Mouse (Mus musculus) macrophage (primary cell): ENCODE data around the gene Spesp1. TPM values are rescaled to one million over a fixed set of nuclear protein-coding genes. Genes with fewer than 3 reads are reported as not detected.

Source experiments
- H3K27ac ChIP-seq: fragments of 350-480 bp; formaldehyde crosslinking; 2 replicates; pipeline ENCODE4 v1.9.0; 2021
- H3K36me3 ChIP-seq: fragments of 350-480 bp; formaldehyde crosslinking; 2 replicates; pipeline ENCODE4 v1.9.0; 2021; ENCODE audit errors: inconsistent target
- H3K4me3 ChIP-seq: fragments of 350-480 bp; formaldehyde crosslinking; 2 replicates; pipeline ENCODE4 v1.9.0; 2021; ENCODE audit errors: inconsistent target
- H3K79me2 ChIP-seq: fragments of 350-480 bp; formaldehyde crosslinking; 2 replicates; pipeline ENCODE4 v1.9.0; 2021; ENCODE audit errors: inconsistent target
- WGBS: methylation state at CpG from one replicate; pipeline ENCODE4 v1.1.7; 2026; ENCODE audit warnings: inconsistent platforms; ENCODE audit not compliant: missing documents; 5-methylcytosine and 5-hydroxymethylcytosine counted together
- polyA plus RNA-seq: library from polyadenylated mRNA; stranded (reverse); fragments of 250-400 nt; gene quantifications from 3 replicates; pipeline ENCODE4 v1.2.4, GENCODE M21; 2018; ENCODE audit warnings: inconsistent platforms

Gene Spesp1
- polyA plus RNA-seq, 1 experiment from 2014 or later = not detected

DNA sequence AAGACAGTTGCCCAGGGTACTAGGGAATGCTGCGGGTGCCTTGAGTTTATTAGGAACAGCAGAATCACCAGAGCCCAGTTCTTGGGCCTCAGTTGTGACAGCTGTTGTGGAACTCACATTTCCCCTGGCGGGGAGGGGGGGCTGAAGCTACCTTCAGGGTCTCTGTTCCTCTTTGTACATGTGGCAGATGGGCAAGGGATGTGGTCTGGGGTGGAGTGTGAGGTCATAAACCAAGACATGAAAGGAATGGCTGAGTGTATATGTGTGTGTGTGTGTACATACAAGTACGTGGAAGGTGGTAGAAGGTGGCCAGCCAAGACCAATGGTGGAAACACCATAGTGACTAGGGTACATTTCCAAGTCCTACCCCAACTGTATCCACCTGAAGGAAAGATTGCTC lies 20.6 kb downstream of the Spesp1 start:
- H3K27ac ChIP-seq = no peak overlapping the region
- H3K4me3 ChIP-seq = no peak overlapping the region
- 32% methylated on average over 3 of the region's 3 CpGs for WGBS
- H3K79me2 ChIP-seq = no peaks in the 10 kb centered on the region
- H3K36me3 ChIP-seq = no peaks in the 10 kb centered on the region

DNA sequence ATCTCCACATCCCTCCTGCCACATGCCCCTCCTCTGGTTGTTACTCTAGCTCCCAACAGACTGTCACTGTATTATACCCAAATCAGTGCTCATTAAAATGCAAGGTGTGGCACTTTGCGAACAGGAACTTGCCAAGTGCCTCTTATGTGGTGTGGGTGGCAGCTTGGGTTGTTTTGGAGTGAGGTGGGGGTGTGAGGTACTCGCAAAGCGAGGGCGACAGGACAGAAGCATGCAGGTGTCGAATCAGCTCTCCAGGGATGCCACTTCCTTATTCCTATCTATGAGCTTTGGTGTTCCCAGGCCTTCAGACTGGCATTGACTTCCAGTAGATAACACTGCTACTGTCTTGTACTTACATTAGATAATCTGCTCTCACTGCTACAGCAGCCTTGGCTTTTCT lies 21.0 kb downstream of the Spesp1 start:
- Histone ChIP-seq H3K4me3 (no peak overlapping the region), H3K79me2 (no peaks in the 10 kb centered on the region), H3K36me3 (no peaks in the 10 kb centered on the region), H3K27ac (no peak overlapping the region)
- 55% methylated on average over 5 of the region's 5 CpGs for WGBS

GRCm38 (mm10) chr9:62258005-62258404 lies 24.0 kb downstream of the Spesp1 start:
- Histone ChIP-seq H3K79me2 (no peaks in the 10 kb centered on the region), H3K4me3 (no peak overlapping the region), H3K27ac (no peak overlapping the region), H3K36me3 (no peaks in the 10 kb centered on the region)
- WGBS = 90% methylated on average over 11 of the region's 11 CpGs

DNA sequence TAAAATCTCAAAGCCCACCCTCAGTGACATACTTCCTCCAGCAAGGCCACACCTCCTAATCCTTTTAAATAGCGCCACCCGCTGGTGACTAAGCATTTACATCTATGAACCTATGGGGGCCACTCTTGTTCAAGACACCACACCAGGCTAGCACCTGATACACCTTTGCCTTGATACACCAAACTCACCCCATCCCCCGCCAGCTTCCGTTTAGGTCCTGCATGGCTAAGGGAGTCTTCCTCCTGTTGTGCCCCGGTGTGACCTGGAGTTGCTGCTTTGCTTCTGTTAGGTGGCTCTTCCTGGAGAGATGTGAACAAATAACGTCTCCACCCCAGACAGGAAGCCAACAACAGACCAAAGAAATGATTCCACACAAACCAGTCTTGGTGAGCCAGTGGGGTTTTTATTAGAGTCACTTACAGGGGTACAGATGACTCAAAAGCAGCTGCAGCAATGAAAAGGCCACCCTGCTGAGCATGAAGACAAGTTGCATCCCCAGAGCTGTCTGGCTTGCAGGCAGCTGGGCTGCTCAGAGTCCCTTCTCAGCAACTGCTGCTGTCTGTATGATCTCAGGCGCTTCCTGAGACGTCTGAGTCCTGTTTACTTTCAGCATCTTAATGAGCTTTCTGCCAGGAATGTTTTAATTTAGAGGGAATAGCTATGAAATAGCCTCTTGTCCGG lies 26.0 kb downstream of the Spesp1 start:
- Histone ChIP-seq H3K27ac (no peak overlapping the region), H3K36me3 (no peaks in the 10 kb centered on the region), H3K79me2 (no peaks in the 10 kb centered on the region), H3K4me3 (no peak overlapping the region)
- WGBS = 59% methylated on average over 9 of the region's 9 CpGs

DNA sequence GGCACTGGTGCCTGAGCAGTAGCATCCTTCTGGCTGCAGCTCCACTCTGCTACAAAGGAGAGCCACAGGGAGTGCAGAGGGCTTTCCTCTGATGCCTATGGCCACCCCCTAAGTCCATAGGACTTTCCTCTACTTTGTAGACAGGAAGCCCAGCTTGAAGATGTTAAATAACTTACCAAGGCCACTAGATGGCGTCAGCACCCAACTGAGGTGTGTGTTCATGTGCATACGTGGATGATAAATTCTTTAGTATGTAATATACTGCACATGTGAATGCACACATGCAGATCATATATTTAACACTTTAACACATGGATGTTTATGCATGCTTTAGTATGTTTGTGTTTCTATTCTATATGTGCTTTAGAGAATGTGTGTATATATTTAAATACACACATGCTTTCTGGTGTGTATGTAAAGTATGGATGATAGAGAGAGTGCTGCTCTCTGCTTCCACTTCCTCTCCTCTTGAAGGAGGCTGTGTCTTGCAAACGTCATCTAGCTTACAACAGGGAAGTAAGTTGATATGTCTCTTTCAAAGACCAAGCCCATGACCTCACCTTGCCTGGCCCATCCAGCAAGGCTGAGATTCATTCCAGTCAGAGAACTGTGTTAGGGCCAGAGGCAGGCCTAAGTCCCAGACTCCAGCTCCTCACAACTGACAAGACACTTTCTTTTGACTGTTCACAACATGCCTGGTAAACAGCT lies 28.1 kb downstream of the Spesp1 start:
- Histone ChIP-seq H3K36me3 (no peaks in the 10 kb centered on the region), H3K4me3 (no peak overlapping the region), H3K27ac (no peak overlapping the region), H3K79me2 (no peaks in the 10 kb centered on the region)
- 4% methylated on average over 3 of the region's 3 CpGs for WGBS

DNA sequence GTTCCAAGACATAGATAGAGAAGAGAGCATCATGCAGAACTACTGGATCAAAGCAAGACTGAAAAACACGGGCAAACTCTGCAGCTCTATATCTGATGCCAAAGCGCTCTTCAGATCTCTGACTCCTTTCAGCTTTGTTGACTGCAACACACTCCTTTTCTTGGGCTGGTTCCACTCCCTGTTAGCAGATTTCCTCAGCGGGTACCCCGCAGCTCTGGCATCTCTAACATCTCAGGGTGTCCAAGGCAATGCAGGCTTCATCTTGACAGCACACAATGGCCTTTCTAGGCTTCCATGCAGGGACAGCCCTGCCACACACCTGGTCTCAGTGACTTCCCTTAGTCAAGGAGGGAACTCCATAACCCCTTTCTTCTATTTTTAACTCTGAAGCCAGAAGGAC lies 31.7 kb downstream of the Spesp1 start:
- 96% methylated on average over 4 of the region's 4 CpGs for WGBS
- no peaks in the 10 kb centered on the region for H3K36me3 ChIP-seq
- no peak overlapping the region for H3K4me3 ChIP-seq
- H3K79me2 ChIP-seq = no peaks in the 10 kb centered on the region
- no peak overlapping the region for H3K27ac ChIP-seq

- Histone ChIP-seq H3K79me2 (no peaks in the 10 kb centered on the region), H3K36me3 (no peaks in the 10 kb centered on the region), H3K27ac (no peak overlapping the region), H3K4me3 (no peak overlapping the region)
- WGBS = 96% methylated on average over 4 of the region's 4 CpGs
These were observed 35.5 kb downstream of the Spesp1 start for GRCm38 (mm10) chr9:62246380-62246942.

- Histone ChIP-seq H3K79me2 (no peaks in the 10 kb centered on the region), H3K36me3 (no peaks in the 10 kb centered on the region), H3K4me3 (no peak overlapping the region), H3K27ac (no peak overlapping the region)
- 80% methylated on average over 17 of the region's 17 CpGs for WGBS
These were observed 36.2 kb downstream of the Spesp1 start for GRCm38 (mm10) chr9:62245612-62246379.

- 49% methylated on average over 3 of the region's 3 CpGs for WGBS
- no peaks in the 10 kb centered on the region for H3K36me3 ChIP-seq
- H3K79me2 ChIP-seq = no peaks in the 10 kb centered on the region
- no peak overlapping the region for H3K4me3 ChIP-seq
- no peak overlapping the region for H3K27ac ChIP-seq
These were observed 37.4 kb downstream of the Spesp1 start for GRCm38 (mm10) chr9:62244612-62245010.

DNA sequence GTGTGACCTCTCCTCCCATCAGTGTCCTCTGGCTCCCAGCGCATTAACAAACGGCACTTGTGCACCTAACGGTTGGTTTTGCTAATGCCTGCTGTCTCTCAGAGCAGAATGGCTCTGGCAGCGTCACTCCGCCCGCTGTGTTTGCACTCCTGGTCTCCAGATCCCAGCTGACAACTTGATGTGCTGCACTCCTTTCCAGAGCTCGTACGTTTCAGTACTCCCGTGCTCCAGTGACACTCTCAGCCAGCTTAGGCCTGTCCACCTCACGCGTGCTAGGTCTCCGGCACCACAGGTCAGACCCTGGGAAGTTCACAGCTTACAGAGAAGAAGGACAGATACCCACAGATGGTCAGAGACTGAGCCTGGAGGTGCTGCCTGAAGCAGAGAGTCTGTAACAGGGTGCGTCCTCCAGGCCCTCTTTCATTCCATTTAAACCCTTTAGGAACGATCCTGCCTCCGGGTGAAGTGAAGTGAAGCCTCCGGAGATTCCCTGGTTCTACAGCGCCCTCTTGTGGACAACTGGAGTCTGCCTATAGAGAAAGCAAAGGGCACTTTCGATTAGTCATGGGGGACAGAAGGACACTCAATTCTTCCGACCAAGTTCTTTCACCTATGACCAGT lies 37.9 kb downstream of the Spesp1 start:
- no peaks in the 10 kb centered on the region for H3K36me3 ChIP-seq
- no peak overlapping the region for H3K4me3 ChIP-seq
- H3K79me2 ChIP-seq = no peaks in the 10 kb centered on the region
- no peak overlapping the region for H3K27ac ChIP-seq
- 56% methylated on average over 19 of the region's 19 CpGs for WGBS

DNA sequence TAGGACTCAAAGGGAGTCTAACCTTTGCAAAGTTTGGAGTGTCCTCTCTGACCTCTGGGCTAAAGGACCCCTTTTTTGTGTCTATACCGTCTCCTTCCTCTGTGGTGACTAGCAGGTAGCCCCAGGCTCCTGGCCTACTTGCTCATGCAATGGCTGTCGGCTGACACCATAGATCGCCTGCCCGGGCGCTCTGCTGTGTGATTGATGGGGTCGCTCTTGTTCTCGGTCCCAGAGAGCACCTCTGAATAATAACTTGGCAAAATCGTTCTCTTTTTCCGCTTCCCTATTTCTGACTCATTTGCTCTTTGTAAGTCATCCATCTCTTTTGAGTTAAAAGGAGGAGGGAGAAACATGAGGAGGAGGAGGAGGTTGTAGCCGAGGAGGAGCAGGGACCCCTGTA lies 42.0 kb downstream of the Spesp1 start:
- 52% methylated on average over 10 of the region's 10 CpGs for WGBS
- no peaks in the 10 kb centered on the region for H3K36me3 ChIP-seq
- no peak overlapping the region for H3K27ac ChIP-seq
- H3K79me2 ChIP-seq = no peaks in the 10 kb centered on the region
- no peak overlapping the region for H3K4me3 ChIP-seq

- H3K27ac ChIP-seq = no peak overlapping the region
- no peaks in the 10 kb centered on the region for H3K36me3 ChIP-seq
- H3K79me2 ChIP-seq = no peaks in the 10 kb centered on the region
- 89% methylated on average over 9 of the region's 9 CpGs for WGBS
- H3K4me3 ChIP-seq = no peak overlapping the region
These were observed 44.5 kb downstream of the Spesp1 start for GRCm38 (mm10) chr9:62237381-62237980.

- 33% methylated on average over 2 of the region's 2 CpGs for WGBS
- H3K79me2 ChIP-seq = no peaks in the 10 kb centered on the region
These were observed 46.5 kb downstream of the Spesp1 start for GRCm38 (mm10) chr9:62235501-62235900.

GRCm38 (mm10) chr9:62232649-62233048 lies 49.4 kb downstream of the Spesp1 start:
- H3K36me3 ChIP-seq = no peaks in the 10 kb centered on the region
- WGBS = 79% methylated on average over 1 of the region's 1 CpGs
- H3K27ac ChIP-seq = no peak overlapping the region
- H3K4me3 ChIP-seq = no peak overlapping the region
- H3K79me2 ChIP-seq = no peaks in the 10 kb centered on the region

More at GRCm38 (mm10) chr9:62235501-62235900, 46.5 kb downstream of the Spesp1 start:
- H3K36me3 ChIP-seq = no peaks in the 10 kb centered on the region
- no peak overlapping the region for H3K4me3 ChIP-seq
- H3K27ac ChIP-seq = no peak overlapping the region
